Mouse (Mus musculus): Measurements from ENCODE around the gene Tuba8. TPM values are rescaled to one million over a fixed set of nuclear protein-coding genes. Genes with fewer than 3 reads are reported as not detected.

Tuba8 gene
- total and polyA plus RNA-seq, 2 experiments from 2014 or later = 0.86 to 1.2 TPM

GRCm38 (mm10) chr6:121226744-121227143, 16.2 kb downstream of the Tuba8 start:
- 98% methylated on average over 2 of the region's 2 CpGs for WGBS
- no peak for ATAC-seq
- no peak overlapping the region for H3K27ac ChIP-seq (ENCODE audit: low read depth, low read length)

GRCm38 (mm10) chr6:121228421-121228820, 17.9 kb downstream of the Tuba8 start:
- H3K27ac ChIP-seq (ENCODE audit: low read depth, low read length) = no peak overlapping the region
- H3K9ac ChIP-seq = no peak overlapping the region
- no peak overlapping the region for H3K4me2 ChIP-seq (ENCODE audit: low read depth)
- no peaks in the 10 kb centered on the region for H3K4me1 ChIP-seq (ENCODE audit: insufficient read depth)
- H3K27me3 ChIP-seq (ENCODE audit: insufficient read depth, low read length) = no peaks in the 10 kb centered on the region
- no peaks in the 10 kb centered on the region for H3K9me3 ChIP-seq (ENCODE audit: low read length)
- no peak for DNase-seq
- WGBS = 82% methylated on average over 8 of the region's 8 CpGs
- no peak overlapping the region for H3K4me3 ChIP-seq (ENCODE audit: low read depth, low read length)
- TF ChIP-seq CTCF (IDR thresholded peaks at IDR 0.05; ENCODE audit: low read depth) = no peak
- H3K36me3 ChIP-seq (ENCODE audit: insufficient read depth) = no peaks in the 10 kb centered on the region
- ATAC-seq = no peak

More at GRCm38 (mm10) chr6:121226744-121227143, 16.2 kb downstream of the Tuba8 start:
- TF ChIP-seq CTCF (IDR thresholded peaks at IDR 0.05; ENCODE audit: low read depth) = no peak
- no peaks in the 10 kb centered on the region for H3K4me1 ChIP-seq (ENCODE audit: insufficient read depth)
- H3K36me3 ChIP-seq (ENCODE audit: insufficient read depth) = no peaks in the 10 kb centered on the region
- H3K9me3 ChIP-seq (ENCODE audit: low read length) = no peaks in the 10 kb centered on the region
- no peak for DNase-seq
- no peak overlapping the region for H3K9ac ChIP-seq
- no peaks in the 10 kb centered on the region for H3K27me3 ChIP-seq (ENCODE audit: insufficient read depth, low read length)
- no peak overlapping the region for H3K4me3 ChIP-seq (ENCODE audit: low read depth, low read length)
- no peak overlapping the region for H3K4me2 ChIP-seq (ENCODE audit: low read depth)

- Histone ChIP-seq H3K36me3 (ENCODE audit: insufficient read depth) (no peaks in the 10 kb centered on the region), H3K4me3 (ENCODE audit: low read depth, low read length) (no peak overlapping the region), H3K27ac (ENCODE audit: low read depth, low read length) (no peak overlapping the region), H3K9me3 (ENCODE audit: low read length) (no peaks in the 10 kb centered on the region), H3K4me1 (ENCODE audit: insufficient read depth) (no peaks in the 10 kb centered on the region), H3K9ac (no peak overlapping the region), H3K27me3 (ENCODE audit: insufficient read depth, low read length) (no peaks in the 10 kb centered on the region), H3K4me2 (ENCODE audit: low read depth) (no peak overlapping the region)
- ATAC-seq (no peak), DNase-seq (no peak)
- WGBS = 64% methylated on average over 1 of the region's 1 CpGs
- no peak for TF ChIP-seq CTCF (IDR thresholded peaks at IDR 0.05; ENCODE audit: low read depth)
Measured at GRCm38 (mm10) chr6:121232652-121233051, 22.2 kb downstream of the Tuba8 start.

GRCm38 (mm10) chr6:121236386-121236785, 25.9 kb downstream of the Tuba8 start:
- no peaks in the 10 kb centered on the region for H3K27me3 ChIP-seq (ENCODE audit: insufficient read depth, low read length)
- WGBS = 90% methylated on average over 2 of the region's 2 CpGs
- no peak overlapping the region for H3K9ac ChIP-seq
- H3K9me3 ChIP-seq (ENCODE audit: low read length) = no peaks in the 10 kb centered on the region
- no peak for TF ChIP-seq CTCF (IDR thresholded peaks at IDR 0.05; ENCODE audit: low read depth)
- H3K4me2 ChIP-seq (ENCODE audit: low read depth) = no peak overlapping the region
- DNase-seq (no peak), ATAC-seq (no peak)
- H3K4me1 ChIP-seq (ENCODE audit: insufficient read depth) = no peaks in the 10 kb centered on the region
- H3K36me3 ChIP-seq (ENCODE audit: insufficient read depth) = no peaks in the 10 kb centered on the region
- H3K27ac ChIP-seq (ENCODE audit: low read depth, low read length) = no peak overlapping the region
- no peak overlapping the region for H3K4me3 ChIP-seq (ENCODE audit: low read depth, low read length)

GRCm38 (mm10) chr6:121238209-121238608, 27.7 kb downstream of the Tuba8 start:
- no peaks in the 10 kb centered on the region for H3K4me1 ChIP-seq (ENCODE audit: insufficient read depth)
- ATAC-seq = no peak
- no peaks in the 10 kb centered on the region for H3K9me3 ChIP-seq (ENCODE audit: low read length)
- H3K4me2 ChIP-seq (ENCODE audit: low read depth) = no peak overlapping the region
- no peaks in the 10 kb centered on the region for H3K36me3 ChIP-seq (ENCODE audit: insufficient read depth)
- H3K27ac ChIP-seq (ENCODE audit: low read depth, low read length) = no peak overlapping the region
- DNase-seq = no peak
- no peak for TF ChIP-seq CTCF (IDR thresholded peaks at IDR 0.05; ENCODE audit: low read depth)
- WGBS = 91% methylated on average over 4 of the region's 4 CpGs
- no peak overlapping the region for H3K4me3 ChIP-seq (ENCODE audit: low read depth, low read length)
- H3K27me3 ChIP-seq (ENCODE audit: insufficient read depth, low read length) = no peaks in the 10 kb centered on the region
- H3K9ac ChIP-seq = no peak overlapping the region

- 87% methylated on average over 2 of the region's 2 CpGs for WGBS
- no peak overlapping the region for H3K9ac ChIP-seq
- H3K9me3 ChIP-seq (ENCODE audit: low read length) = no peaks in the 10 kb centered on the region
Measured at GRCm38 (mm10) chr6:121241780-121242179, 31.3 kb downstream of the Tuba8 start.

GRCm38 (mm10) chr6:121243161-121243560, 32.7 kb downstream of the Tuba8 start:
- ATAC-seq = no peak
- H3K4me2 ChIP-seq (ENCODE audit: low read depth) = no peak overlapping the region
- no peaks in the 10 kb centered on the region for H3K36me3 ChIP-seq (ENCODE audit: insufficient read depth)
- no peak for DNase-seq
- no peak for TF ChIP-seq CTCF (IDR thresholded peaks at IDR 0.05; ENCODE audit: low read depth)
- H3K4me1 ChIP-seq (ENCODE audit: insufficient read depth) = no peaks in the 10 kb centered on the region
- H3K27ac ChIP-seq (ENCODE audit: low read depth, low read length) = no peak overlapping the region
- 75% methylated on average over 10 of the region's 10 CpGs for WGBS
- H3K27me3 ChIP-seq (ENCODE audit: insufficient read depth, low read length) = no peaks in the 10 kb centered on the region
- no peak overlapping the region for H3K4me3 ChIP-seq (ENCODE audit: low read depth, low read length)
- no peaks in the 10 kb centered on the region for H3K9me3 ChIP-seq (ENCODE audit: low read length)
- no peak overlapping the region for H3K9ac ChIP-seq

More at GRCm38 (mm10) chr6:121241780-121242179, 31.3 kb downstream of the Tuba8 start:
- no peaks in the 10 kb centered on the region for H3K36me3 ChIP-seq (ENCODE audit: insufficient read depth)
- ATAC-seq (no peak), DNase-seq (no peak)
- no peaks in the 10 kb centered on the region for H3K4me1 ChIP-seq (ENCODE audit: insufficient read depth)
- no peak overlapping the region for H3K4me2 ChIP-seq (ENCODE audit: low read depth)
- H3K27ac ChIP-seq (ENCODE audit: low read depth, low read length) = no peak overlapping the region
- H3K27me3 ChIP-seq (ENCODE audit: insufficient read depth, low read length) = no peaks in the 10 kb centered on the region
- H3K4me3 ChIP-seq (ENCODE audit: low read depth, low read length) = no peak overlapping the region
- no peak for TF ChIP-seq CTCF (IDR thresholded peaks at IDR 0.05; ENCODE audit: low read depth)

Measured in forebrain, postnatal 0 days (tissue).